Mouse (Mus musculus) CH12.LX (cell line): Measurements from ENCODE around the gene Zfp30.

Experiments
- CHD2 ChIP-seq: IDR thresholded peaks from 2 replicates; pipeline ENCODE4 v1.6.1; 2011; ENCODE audit warnings: low read length, improper control_type of control experiment
- CTCF ChIP-seq, 2 experiments: IDR thresholded peaks in 1 of 2; conservative IDR thresholded peaks in 1 of 2; 2 replicates each; pipeline ENCODE4 v1.5.1; 2011 to 2012; ENCODE audit warnings: low read depth in 2 of 2, low read length in 2 of 2, improper control_type of control experiment in 1 of 2, inconsistent platforms in 1 of 2, mild to moderate bottlenecking in 1 of 2, moderate library complexity in 1 of 2
- EP300 ChIP-seq: IDR thresholded peaks from 2 replicates; pipeline ENCODE4 v1.6.1; 2011; ENCODE audit warnings: low read length, improper control_type of control experiment
- IRF4 ChIP-seq: IDR thresholded peaks from 2 replicates; pipeline ENCODE4 v1.6.1; 2014; ENCODE audit warnings: low read depth, mild to moderate bottlenecking, inconsistent platforms, low read length, improper control_type of control experiment
- JUND ChIP-seq: conservative IDR thresholded peaks from 2 replicates; pipeline ENCODE4 v1.6.1; 2011; ENCODE audit warnings: low read depth, low read length, improper control_type of control experiment
- MAFK ChIP-seq: IDR thresholded peaks from 2 replicates; pipeline ENCODE4 v1.6.1; 2011; ENCODE audit warnings: low read length, improper control_type of control experiment; ENCODE audit not compliant: insufficient replicate concordance
- MAZ ChIP-seq: IDR thresholded peaks from 2 replicates; pipeline ENCODE4 v1.6.1; 2012; ENCODE audit warnings: low read depth, mild to moderate bottlenecking, inconsistent platforms, low read length, improper control_type of control experiment, moderate library complexity
- NRF1 ChIP-seq: IDR thresholded peaks from 2 replicates; pipeline ENCODE4 v1.6.1; 2014; ENCODE audit warnings: low read depth, mild to moderate bottlenecking, inconsistent platforms, low read length, improper control_type of control experiment, moderate library complexity
- POLR2A ChIP-seq: IDR thresholded peaks from 2 replicates; pipeline ENCODE4 v1.6.1; 2011; ENCODE audit warnings: low read depth, mild to moderate bottlenecking, improper control_type of control experiment, low read length
- POLR2AphosphoS2 ChIP-seq: IDR thresholded peaks from 2 replicates; pipeline ENCODE4 v1.6.1; 2011; ENCODE audit warnings: low read depth, low read length, improper control_type of control experiment
- SIN3A ChIP-seq: IDR thresholded peaks from 2 replicates; pipeline ENCODE4 v1.6.1; 2012; ENCODE audit warnings: low read length, improper control_type of control experiment, inconsistent platforms
- USF2 ChIP-seq: conservative IDR thresholded peaks from 2 replicates; pipeline ENCODE4 v1.6.1; 2011; ENCODE audit warnings: low read depth, low read length, improper control_type of control experiment
- ZKSCAN1 ChIP-seq: IDR thresholded peaks from 2 replicates; pipeline ENCODE4 v1.6.1; 2012; ENCODE audit warnings: low read depth, inconsistent platforms, low read length, improper control_type of control experiment, borderline replicate concordance

GRCm38 (mm10) chr7:29742258-29742657, 41.5 kb upstream of the Zfp30 start:
- TF ChIP-seq CTCF (conservative IDR thresholded peaks at IDR 0.05 in 1 of 2, IDR thresholded peaks at IDR 0.05 in 1 of 2; ENCODE audit: low read depth in 2 of 2, low read length in 2 of 2): no peak
- TF ChIP-seq JUND: no peak
- TF ChIP-seq SIN3A: no peak
- no peak for TF ChIP-seq POLR2A
- no peak for TF ChIP-seq MAFK
- no peak for TF ChIP-seq POLR2AphosphoS2
- TF ChIP-seq NRF1: no peak
- TF ChIP-seq ZKSCAN1: no peak
- TF ChIP-seq CHD2: no peak
- no peak for TF ChIP-seq EP300
- no peak for TF ChIP-seq IRF4
- TF ChIP-seq MAZ: no peak
- TF ChIP-seq USF2: no peak
